Mouse (Mus musculus) olfactory bulb, adult 2 months (tissue): ENCODE results near the gene Birc5.
"Not testable (repeated sequence)": the region's sequence is repeated elsewhere in the genome, so short reads cannot be mapped to it uniquely, and the experiment has no call there.

ENCODE experiments used
- CTCF ChIP-seq: fragments of 200-500 bp; IDR thresholded peaks from 2 replicates; pipeline ENCODE4 v1.5.1; 2012; ENCODE audit warnings: low read depth, mild to moderate bottlenecking, low read length, moderate library complexity; ENCODE audit not compliant: insufficient read depth
- POLR2A ChIP-seq: fragments of 200-500 bp; IDR thresholded peaks from 2 replicates; pipeline ENCODE4 v1.6.1; 2012; ENCODE audit warnings: mild to moderate bottlenecking, low read depth, low read length, moderate library complexity; ENCODE audit not compliant: insufficient read depth

DNA sequence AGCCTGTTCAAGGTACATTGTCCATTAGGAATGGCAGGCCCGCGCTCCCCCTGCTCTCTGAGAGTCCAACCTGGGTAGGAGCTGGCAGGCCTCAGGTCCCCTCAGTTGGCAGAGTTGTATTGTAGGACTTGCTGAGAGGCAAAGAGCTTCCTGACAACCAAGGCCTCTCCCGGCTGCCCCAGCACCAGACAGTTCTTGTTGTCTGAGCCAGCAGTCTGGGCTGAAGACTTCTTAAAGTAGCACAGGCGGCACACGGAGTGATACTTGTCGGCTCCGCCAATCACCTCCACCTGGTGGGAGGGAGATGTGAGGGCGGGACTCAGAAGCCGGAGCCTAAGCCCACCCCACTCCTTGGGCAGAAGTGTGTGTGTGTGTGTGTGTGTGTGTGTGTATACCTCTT is 33.2 kb upstream of the Birc5 start:
- not testable (repeated sequence) for TF ChIP-seq CTCF, POLR2A
